Mouse (Mus musculus) hindbrain, embryonic 14.5 days (tissue): ENCODE results near the gene Arl6. TPM values are rescaled to one million over a fixed set of nuclear protein-coding genes. Genes with fewer than 3 reads are reported as not detected.

ENCODE experiments used
- ATAC-seq: fragments of 200-750 bp; cut with Nextera tagmentation; 2 replicates; pipeline ENCODE4 v1.8.0; 2017; ENCODE audit warnings: moderate number of reproducible peaks, mild to moderate bottlenecking, moderate TSS enrichment, moderate library complexity; ENCODE audit not compliant: low FRiP score
- DNase-seq: peaks from one replicate; pipeline ENCODE4 v3.0.0-alpha.2; 2015; ENCODE audit warnings: low spot score
- H3K27ac ChIP-seq: fragments of 300-500 bp; sonication (generic); 2 replicates; pipeline ENCODE4 v1.5.1; 2014; ENCODE audit warnings: mild to moderate bottlenecking, moderate library complexity
- H3K27me3 ChIP-seq: fragments of 300-500 bp; sonication (generic); 2 replicates; pipeline ENCODE4 v1.6.1; 2014; ENCODE audit warnings: mild to moderate bottlenecking, low read length, mixed read lengths; ENCODE audit not compliant: control insufficient read depth, insufficient read depth
- H3K36me3 ChIP-seq: fragments of 300-500 bp; sonication (generic); replicated peaks from 2 replicates; pipeline ENCODE4 v1.6.1; 2014; ENCODE audit not compliant: control insufficient read depth, insufficient read depth
- H3K4me1 ChIP-seq: fragments of 300-500 bp; sonication (generic); replicated peaks from 2 replicates; pipeline ENCODE4 v1.6.1; 2014; ENCODE audit warnings: antibody characterized with exemption, low read length, mixed read lengths; ENCODE audit not compliant: control insufficient read depth, insufficient read depth
- H3K4me2 ChIP-seq: fragments of 300-500 bp; sonication (generic); replicated peaks from 2 replicates; pipeline ENCODE4 v1.6.1; 2014; ENCODE audit warnings: mild to moderate bottlenecking, moderate library complexity
- H3K4me3 ChIP-seq: fragments of 300-500 bp; sonication (generic); replicated peaks from 2 replicates; pipeline ENCODE4 v1.5.1; 2014; ENCODE audit warnings: mild to moderate bottlenecking, low read length
- H3K9ac ChIP-seq: fragments of 300-500 bp; sonication (generic); 2 replicates; pipeline ENCODE4 v1.6.1; 2014
- H3K9me3 ChIP-seq: fragments of 300-500 bp; sonication (generic); 2 replicates; pipeline ENCODE4 v1.6.1; 2016; ENCODE audit warnings: low read length; ENCODE audit not compliant: control insufficient read depth
- WGBS: fragments of 180-500 bp; shearing (Covaris S2); extraction: QIAGEN DNeasy Blood & Tissue Kit; methylation state at CpG from one replicate; pipeline ENCODE4 v1.1.7; 2014; 5-methylcytosine and 5-hydroxymethylcytosine counted together
- polyA plus RNA-seq: library from polyadenylated mRNA; unstranded; fragments of >200 nt; fragmentation: Nextera tagmentation; extraction: Ambion mirVana; gene quantifications from 2 replicates; pipeline ENCODE4 v1.2.1, GENCODE M21; 2014

Gene Arl6
- polyA plus RNA-seq, 1 experiment from 2014 or later, result 55.1 TPM

GRCm38 (mm10) chr16:59573961-59574360 is 65.2 kb downstream of the Arl6 start:
- Histone ChIP-seq H3K27me3 (no peaks in the 10 kb centered on the region), H3K9me3 (no peaks in the 10 kb centered on the region), H3K27ac (no peak overlapping the region), H3K9ac (no peak overlapping the region), H3K4me1 (no peaks in the 10 kb centered on the region), H3K36me3 (no peaks in the 10 kb centered on the region), H3K4me3 (no peak overlapping the region), H3K4me2 (no peak overlapping the region)
- DNase-seq, result no peak
- no peak for ATAC-seq
- WGBS, result 66% methylated on average over 11 of the region's 11 CpGs

DNA sequence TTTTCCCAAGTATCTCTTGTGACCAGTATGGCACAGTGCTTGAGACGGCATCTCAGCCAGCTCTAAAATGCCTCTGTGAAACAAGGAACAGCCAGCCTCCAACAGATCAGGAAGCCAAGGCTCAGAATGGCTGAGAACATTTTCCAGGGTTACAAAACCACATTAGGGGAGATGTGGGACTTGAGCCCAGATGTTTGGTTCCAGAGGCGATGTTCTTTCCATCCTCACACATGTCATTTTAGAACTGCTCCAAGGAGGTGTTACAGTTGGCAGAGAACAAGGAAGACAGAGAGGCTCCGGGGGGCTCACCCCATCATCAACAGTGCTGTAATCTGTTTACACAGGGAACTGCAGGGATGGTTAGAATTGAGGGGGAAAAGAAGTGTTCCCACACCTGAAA is 66.5 kb downstream of the Arl6 start:
- Histone ChIP-seq H3K4me3 (no peak overlapping the region), H3K9ac (no peak overlapping the region), H3K27me3 (no peaks in the 10 kb centered on the region), H3K9me3 (no peaks in the 10 kb centered on the region), H3K27ac (no peak overlapping the region), H3K36me3 (no peaks in the 10 kb centered on the region), H3K4me2 (no peak overlapping the region), H3K4me1 (no peaks in the 10 kb centered on the region)
- 91% methylated on average over 3 of the region's 3 CpGs for WGBS
- ATAC-seq, result no peak
- DNase-seq, result no peak

GRCm38 (mm10) chr16:59570807-59571206 is 68.4 kb downstream of the Arl6 start:
- ATAC-seq (no peak), DNase-seq (no peak)
- Histone ChIP-seq H3K27me3 (no peaks in the 10 kb centered on the region), H3K4me2 (no peak overlapping the region), H3K9ac (no peak overlapping the region), H3K9me3 (no peaks in the 10 kb centered on the region), H3K4me1 (no peaks in the 10 kb centered on the region), H3K36me3 (no peaks in the 10 kb centered on the region), H3K4me3 (no peak overlapping the region), H3K27ac (no peak overlapping the region)
- 97% methylated on average over 8 of the region's 8 CpGs for WGBS

- no peaks in the 10 kb centered on the region for H3K9me3 ChIP-seq
- H3K27me3 ChIP-seq, result no peaks in the 10 kb centered on the region
- 80% methylated on average over 8 of the region's 8 CpGs for WGBS
- no peak overlapping the region for H3K4me3 ChIP-seq
- H3K27ac ChIP-seq, result no peak overlapping the region
- H3K36me3 ChIP-seq, result no peaks in the 10 kb centered on the region
- no peaks in the 10 kb centered on the region for H3K4me1 ChIP-seq
- no peak overlapping the region for H3K4me2 ChIP-seq
- no peak overlapping the region for H3K9ac ChIP-seq
- DNase-seq, result no peak
- ATAC-seq, result no peak
Measured at GRCm38 (mm10) chr16:59569837-59570236, 69.4 kb downstream of the Arl6 start.

DNA sequence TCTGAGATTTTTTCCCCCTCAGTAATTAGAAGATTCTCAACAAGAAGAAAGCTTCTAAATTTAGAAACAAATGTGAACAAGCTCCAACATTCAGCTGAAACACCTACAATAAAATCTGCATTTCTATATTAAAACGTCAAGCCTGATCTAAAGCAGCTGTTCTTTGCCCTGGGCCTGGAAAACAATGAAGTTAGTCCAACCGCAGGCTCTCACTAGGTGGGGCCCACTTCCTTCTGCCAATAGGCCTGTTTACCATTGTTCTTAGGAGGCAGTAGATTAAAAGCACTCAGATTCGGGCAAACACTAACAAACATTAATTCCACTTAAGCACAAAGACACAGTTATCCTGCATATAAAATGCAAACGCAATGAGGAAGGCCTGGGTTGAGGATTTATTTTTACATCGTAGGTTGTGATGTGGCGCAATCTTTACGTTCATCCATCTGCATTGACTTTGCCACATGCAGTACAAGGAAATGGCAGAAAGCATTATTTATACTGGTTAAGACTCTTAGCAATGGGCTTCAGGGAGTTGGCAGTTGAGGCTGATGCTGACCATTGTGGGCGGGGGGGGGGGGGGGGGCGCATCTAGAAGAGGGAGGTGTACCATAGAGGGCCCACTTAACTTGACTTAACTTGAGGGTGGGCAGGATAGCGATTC is 71.3 kb downstream of the Arl6 start:
- Histone ChIP-seq H3K4me3 (no peak overlapping the region), H3K27me3 (no peaks in the 10 kb centered on the region), H3K36me3 (no peaks in the 10 kb centered on the region), H3K4me1 (no peaks in the 10 kb centered on the region), H3K4me2 (no peak overlapping the region), H3K9ac (no peak overlapping the region), H3K27ac (no peak overlapping the region), H3K9me3 (no peaks in the 10 kb centered on the region)
- ATAC-seq (no peak), DNase-seq (no peak)
- 72% methylated on average over 9 of the region's 10 CpGs for WGBS

DNA sequence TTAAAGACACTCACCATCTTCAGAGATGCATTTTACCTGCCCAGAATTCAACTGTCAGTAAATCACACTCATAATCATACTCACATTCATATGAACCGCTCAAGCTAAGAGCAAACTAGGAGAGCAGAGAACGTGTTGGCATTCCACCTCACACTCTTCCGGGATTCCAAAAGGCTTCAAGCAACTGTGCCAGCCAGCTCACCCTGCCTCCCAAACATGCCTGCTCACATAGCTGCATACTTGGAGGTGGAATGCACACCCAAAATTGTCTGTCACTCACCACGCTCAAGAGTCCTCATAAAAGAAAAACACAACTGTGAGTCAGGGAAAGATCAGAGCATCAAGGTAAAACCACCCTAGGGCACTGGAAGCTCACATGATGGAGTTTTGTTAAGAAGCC is 72.8 kb downstream of the Arl6 start:
- ATAC-seq, result no peak
- Histone ChIP-seq H3K27ac (no peak overlapping the region), H3K9ac (no peak overlapping the region), H3K36me3 (no peaks in the 10 kb centered on the region), H3K27me3 (no peaks in the 10 kb centered on the region), H3K4me1 (no peaks in the 10 kb centered on the region), H3K4me3 (no peak overlapping the region), H3K9me3 (no peaks in the 10 kb centered on the region), H3K4me2 (no peak overlapping the region)
- WGBS, result 88% methylated on average over 4 of the region's 4 CpGs
- DNase-seq, result no peak

DNA sequence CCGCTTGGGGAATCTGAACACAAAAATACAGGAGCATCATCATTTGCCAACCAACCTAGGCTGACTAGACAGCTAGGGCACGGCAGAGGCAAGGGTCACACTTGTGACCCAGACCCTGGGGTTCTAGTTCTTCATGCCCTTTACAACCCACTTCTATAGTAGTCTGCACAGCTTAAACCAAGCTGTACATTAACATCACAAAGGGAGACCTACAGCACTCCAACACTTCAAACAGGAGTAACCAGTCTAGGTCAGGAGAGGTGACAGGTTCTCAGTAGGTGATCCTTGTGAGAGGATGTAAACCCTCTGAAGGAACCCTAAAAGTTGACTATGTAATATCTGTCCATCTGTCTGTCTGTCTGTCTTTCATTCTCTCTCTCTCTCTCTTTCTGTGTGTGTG is 73.6 kb downstream of the Arl6 start:
- no peak overlapping the region for H3K27ac ChIP-seq
- DNase-seq (no peak), ATAC-seq (no peak)
- no peak overlapping the region for H3K4me3 ChIP-seq
- H3K4me2 ChIP-seq, result no peak overlapping the region
- H3K4me1 ChIP-seq, result no peaks in the 10 kb centered on the region
- H3K27me3 ChIP-seq, result no peaks in the 10 kb centered on the region
- no peaks in the 10 kb centered on the region for H3K36me3 ChIP-seq
- WGBS, result 48% methylated on average over 2 of the region's 2 CpGs
- no peaks in the 10 kb centered on the region for H3K9me3 ChIP-seq
- H3K9ac ChIP-seq, result no peak overlapping the region

DNA sequence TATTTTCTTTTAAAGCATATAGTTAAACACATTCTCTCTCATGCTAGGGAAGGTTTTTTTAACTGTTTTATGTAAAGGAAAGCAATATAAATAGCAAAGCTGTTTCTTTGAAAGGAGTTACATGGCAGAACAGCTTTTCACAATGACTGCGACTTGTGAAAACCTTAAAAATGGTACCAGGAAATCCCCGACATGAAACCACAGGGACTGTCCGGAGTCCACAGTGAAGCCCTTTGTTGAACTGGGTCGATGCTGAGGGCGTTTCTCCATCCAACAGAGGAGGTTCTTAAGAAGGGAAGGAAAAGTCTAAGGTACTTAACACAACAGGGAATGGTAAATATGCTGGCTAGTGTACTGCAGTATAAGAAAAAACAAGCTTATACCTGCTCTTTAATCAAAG is 75.2 kb downstream of the Arl6 start:
- H3K36me3 ChIP-seq, result no peaks in the 10 kb centered on the region
- ATAC-seq (no peak), DNase-seq (no peak)
- no peaks in the 10 kb centered on the region for H3K27me3 ChIP-seq
- no peak overlapping the region for H3K9ac ChIP-seq
- H3K4me2 ChIP-seq, result no peak overlapping the region
- no peaks in the 10 kb centered on the region for H3K9me3 ChIP-seq
- 85% methylated on average over 5 of the region's 5 CpGs for WGBS
- no peaks in the 10 kb centered on the region for H3K4me1 ChIP-seq
- H3K27ac ChIP-seq, result no peak overlapping the region
- H3K4me3 ChIP-seq, result no peak overlapping the region
